Mouse (Mus musculus) embryonic facial prominence, embryonic 15.5 days (tissue): ENCODE data around the gene Tppp2. TPM values are rescaled to one million over a fixed set of nuclear protein-coding genes. Genes with fewer than 3 reads are reported as not detected.
"Not testable (repeated sequence)": the region's sequence is repeated elsewhere in the genome, so short reads cannot be mapped to it uniquely, and the experiment has no call there.

Source experiments
- ATAC-seq: fragments of 200-750 bp; cut with Nextera tagmentation; 2 replicates; pipeline ENCODE4 v1.8.0; 2017; ENCODE audit warnings: low read depth, moderate TSS enrichment; ENCODE audit not compliant: insufficient number of reproducible peaks, low FRiP score, low TSS enrichment
- H3K27ac ChIP-seq: fragments of 300-500 bp; sonication (generic); replicated peaks from 2 replicates; pipeline ENCODE4 v1.5.1; 2015; ENCODE audit warnings: mild to moderate bottlenecking, inconsistent platforms
- H3K27me3 ChIP-seq: fragments of 300-500 bp; sonication (generic); 2 replicates; pipeline ENCODE4 v1.6.1; 2015; ENCODE audit warnings: inconsistent platforms
- H3K36me3 ChIP-seq: fragments of 300-500 bp; sonication (generic); 2 replicates; pipeline ENCODE4 v1.6.1; 2015; ENCODE audit warnings: mild to moderate bottlenecking, inconsistent platforms
- H3K4me1 ChIP-seq: fragments of 300-500 bp; sonication (generic); 2 replicates; pipeline ENCODE4 v1.6.1; 2015; ENCODE audit warnings: inconsistent platforms
- H3K4me2 ChIP-seq: fragments of 300-500 bp; sonication (generic); replicated peaks from 2 replicates; pipeline ENCODE4 v1.6.1; 2015; ENCODE audit warnings: mild to moderate bottlenecking, inconsistent platforms
- H3K4me3 ChIP-seq: fragments of 300-500 bp; sonication (generic); replicated peaks from 2 replicates; pipeline ENCODE4 v1.5.1; 2015; ENCODE audit warnings: mild to moderate bottlenecking, inconsistent platforms
- H3K9ac ChIP-seq: fragments of 300-500 bp; sonication (generic); 2 replicates; pipeline ENCODE4 v1.6.1; 2015; ENCODE audit warnings: inconsistent platforms
- H3K9me3 ChIP-seq: fragments of 300-500 bp; sonication (generic); replicated peaks from 2 replicates; pipeline ENCODE4 v1.6.1; 2016; ENCODE audit warnings: inconsistent platforms
- WGBS: fragments of 180-500 bp; shearing (Covaris S2); methylation state at CpG from one replicate; pipeline ENCODE4 v1.1.7; 2015; 5-methylcytosine and 5-hydroxymethylcytosine counted together
- polyA plus RNA-seq: library from polyadenylated mRNA; unstranded; fragments of >200 nt; fragmentation: Nextera tagmentation; extraction: Ambion mirVana; gene quantifications from 2 replicates; pipeline ENCODE4 v1.2.1, GENCODE M21; 2015

The Tppp2 gene
- polyA plus RNA-seq, 1 experiment from 2014 or later: not detected

- H3K9ac ChIP-seq, ATAC-seq, H3K27me3 ChIP-seq, H3K27ac ChIP-seq, H3K36me3 ChIP-seq, H3K9me3 ChIP-seq, H3K4me3 ChIP-seq, H3K4me2 ChIP-seq: not testable (repeated sequence)
- 90% methylated on average over 11 of the region's 11 CpGs for WGBS
- peaks cover 20% of the 10 kb centered on the region for H3K4me1 ChIP-seq
Measured at GRCm38 (mm10) chr14:51926930-51927329, 8.7 kb downstream of the Tppp2 start.

- ATAC-seq: no peak
- no peak overlapping the region for H3K4me3 ChIP-seq
- no peaks in the 10 kb centered on the region for H3K9me3 ChIP-seq
- WGBS: 71% methylated on average over 8 of the region's 8 CpGs
- H3K27ac ChIP-seq: no peak overlapping the region
- 0 out of 2 replicates have a peak, but pooled peaks cover 3% of the 10 kb centered on the region for H3K4me1 ChIP-seq
- H3K4me2 ChIP-seq: no peak overlapping the region
- no peaks in the 10 kb centered on the region for H3K36me3 ChIP-seq
- H3K27me3 ChIP-seq: no peaks in the 10 kb centered on the region
- no peak overlapping the region for H3K9ac ChIP-seq
Measured at GRCm38 (mm10) chr14:51929309-51929943, 11.2 kb downstream of the Tppp2 start.

GRCm38 (mm10) chr14:51929968-51930367 is 11.7 kb downstream of the Tppp2 start:
- 0 out of 2 replicates have a peak, but pooled peaks cover 3% of the 10 kb centered on the region for H3K4me1 ChIP-seq
- H3K9ac ChIP-seq: no peak overlapping the region
- ATAC-seq: no peak
- no peak overlapping the region for H3K27ac ChIP-seq
- no peaks in the 10 kb centered on the region for H3K9me3 ChIP-seq
- H3K36me3 ChIP-seq: no peaks in the 10 kb centered on the region
- WGBS: 63% methylated on average over 9 of the region's 9 CpGs
- H3K27me3 ChIP-seq: no peaks in the 10 kb centered on the region
- no peak overlapping the region for H3K4me2 ChIP-seq
- no peak overlapping the region for H3K4me3 ChIP-seq

GRCm38 (mm10) chr14:51930824-51931223 is 12.6 kb downstream of the Tppp2 start:
- no peak overlapping the region for H3K9ac ChIP-seq
- 31% methylated on average over 5 of the region's 5 CpGs for WGBS
- H3K27ac ChIP-seq: no peak overlapping the region
- no peak overlapping the region for H3K4me2 ChIP-seq
- H3K27me3 ChIP-seq: no peaks in the 10 kb centered on the region
- H3K9me3 ChIP-seq: 0 out of 2 replicates have a peak, but pooled peaks cover 4% of the 10 kb centered on the region
- no peak overlapping the region for H3K4me3 ChIP-seq
- H3K36me3 ChIP-seq: no peaks in the 10 kb centered on the region
- 0 out of 2 replicates have a peak, but pooled peaks cover 3% of the 10 kb centered on the region for H3K4me1 ChIP-seq
- ATAC-seq: peak; percentile 49; the same call in 1 of the 2 replicates

DNA sequence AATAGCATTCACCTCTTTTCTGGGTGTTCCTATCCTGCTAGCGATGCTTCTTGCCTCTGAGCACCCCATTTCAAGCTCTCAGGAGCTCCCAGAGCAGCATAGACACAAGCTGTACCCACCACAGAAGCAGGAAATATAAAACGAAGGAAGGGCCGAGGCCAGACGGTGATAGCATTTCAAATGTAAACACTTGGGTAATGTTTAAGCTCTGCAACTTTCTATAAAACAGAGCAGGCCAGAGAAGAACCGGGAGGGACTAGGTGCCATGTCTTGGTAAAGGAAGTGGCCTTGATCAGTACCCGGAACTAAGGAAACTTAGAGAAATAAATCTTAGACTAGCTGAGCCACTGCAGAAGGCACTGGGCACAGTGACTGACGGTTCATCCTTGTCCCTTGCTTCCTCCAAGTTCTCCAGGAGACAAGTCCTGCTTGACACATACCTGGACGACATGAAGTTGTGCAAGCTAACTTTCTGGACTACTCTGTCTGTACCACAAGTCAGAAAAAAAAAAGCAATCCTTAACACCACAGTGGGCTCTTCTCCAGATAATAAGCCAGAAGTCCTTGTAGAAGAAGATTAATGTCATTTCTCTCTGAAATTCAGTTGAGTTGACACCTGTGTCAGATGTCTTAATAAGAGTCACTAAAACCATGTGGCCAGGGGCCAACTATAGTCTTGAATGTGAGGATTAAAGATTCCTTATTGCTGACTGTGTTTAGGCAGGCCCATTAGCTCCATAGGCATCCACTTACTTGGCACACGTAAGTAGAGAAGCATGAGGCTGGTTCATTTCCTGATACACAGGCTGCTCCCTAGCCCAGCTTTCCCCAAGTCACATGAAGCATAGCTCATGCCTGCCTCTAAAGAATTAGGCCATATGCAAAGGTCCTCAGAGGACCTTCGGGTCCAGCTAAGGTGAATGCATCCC is 14.1 kb downstream of the Tppp2 start:
- no peak overlapping the region for H3K4me2 ChIP-seq
- no peaks in the 10 kb centered on the region for H3K27me3 ChIP-seq
- no peak overlapping the region; the same call in 1 of the 2 replicates for H3K27ac ChIP-seq
- 66% methylated on average over 10 of the region's 10 CpGs for WGBS
- 0 out of 2 replicates have a peak, but pooled peaks cover 4% of the 10 kb centered on the region for H3K9me3 ChIP-seq
- no peak overlapping the region for H3K4me3 ChIP-seq
- no peak overlapping the region for H3K9ac ChIP-seq
- no peaks in the 10 kb centered on the region for H3K36me3 ChIP-seq
- ATAC-seq: no peak
- 0 out of 2 replicates have a peak, but pooled peaks cover 3% of the 10 kb centered on the region for H3K4me1 ChIP-seq

GRCm38 (mm10) chr14:51939005-51939404 is 20.8 kb downstream of the Tppp2 start:
- WGBS: 91% methylated on average over 9 of the region's 9 CpGs
- H3K36me3 ChIP-seq: no peaks in the 10 kb centered on the region
- no peak overlapping the region for H3K4me3 ChIP-seq
- H3K27ac ChIP-seq: no peak overlapping the region
- no peak overlapping the region for H3K9ac ChIP-seq
- H3K27me3 ChIP-seq: no peaks in the 10 kb centered on the region
- no peak for ATAC-seq
- H3K9me3 ChIP-seq: 0 out of 2 replicates have a peak, but pooled peaks cover 4% of the 10 kb centered on the region
- H3K4me1 ChIP-seq: peaks cover 5% of the 10 kb centered on the region
- H3K4me2 ChIP-seq: no peak overlapping the region

DNA sequence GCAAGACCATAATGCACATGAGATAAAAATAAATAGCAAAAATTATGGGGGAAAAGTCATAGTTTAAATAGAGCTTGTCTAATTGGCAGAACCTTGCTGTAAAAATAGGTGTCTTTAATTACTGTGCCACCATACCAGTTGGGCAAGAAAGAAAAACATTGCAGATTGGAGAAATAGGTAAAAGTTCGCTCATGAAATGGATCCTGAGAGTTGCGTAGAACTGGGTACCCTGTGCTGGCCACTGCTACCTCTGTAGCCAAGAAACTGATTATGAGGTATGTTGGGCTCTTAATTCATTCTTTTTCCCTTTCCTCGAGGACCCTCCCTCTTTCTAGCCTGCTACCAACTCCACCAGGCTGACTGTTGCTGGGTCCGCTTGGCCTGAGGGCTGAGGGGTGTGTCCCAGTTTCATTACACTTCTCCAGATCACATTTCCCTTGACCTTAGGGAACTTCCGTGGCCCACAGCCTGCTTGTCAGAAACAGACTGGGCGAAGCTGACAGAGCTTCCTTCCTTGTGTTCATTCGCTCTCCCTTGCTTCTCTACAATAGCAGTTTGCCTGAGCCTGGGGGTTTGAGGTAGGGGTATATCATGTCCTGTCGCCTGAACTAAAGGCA is 22.8 kb downstream of the Tppp2 start:
- H3K4me1 ChIP-seq: peaks cover 5% of the 10 kb centered on the region
- ATAC-seq: no peak
- no peak overlapping the region for H3K4me3 ChIP-seq
- no peak overlapping the region for H3K9ac ChIP-seq
- H3K4me2 ChIP-seq: no peak overlapping the region
- H3K9me3 ChIP-seq: no peaks in the 10 kb centered on the region
- WGBS: 22% methylated on average over 8 of the region's 8 CpGs
- no peaks in the 10 kb centered on the region for H3K36me3 ChIP-seq
- no peak overlapping the region for H3K27ac ChIP-seq
- no peaks in the 10 kb centered on the region for H3K27me3 ChIP-seq

DNA sequence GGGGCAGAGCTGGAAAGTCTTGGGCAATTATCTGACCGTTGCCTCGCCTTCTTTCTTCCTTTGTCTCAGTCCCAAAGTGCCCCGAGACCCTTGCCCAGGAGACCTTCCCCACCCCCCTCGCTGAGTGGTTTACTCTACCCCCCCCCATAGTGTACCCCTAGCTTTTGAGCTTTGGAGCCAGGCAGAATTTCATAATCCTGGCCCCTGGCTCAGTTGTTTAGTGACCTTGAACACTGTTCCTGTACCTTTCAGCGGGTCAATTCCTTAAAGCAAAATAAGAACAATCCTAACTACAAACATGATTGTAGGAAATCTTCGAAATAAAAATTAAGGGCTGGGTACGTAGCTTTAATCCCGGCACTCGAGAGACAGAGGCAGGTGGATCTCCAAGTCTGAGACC is 23.4 kb downstream of the Tppp2 start:
- H3K4me1 ChIP-seq: peaks cover 5% of the 10 kb centered on the region
- H3K9me3 ChIP-seq: no peaks in the 10 kb centered on the region
- H3K9ac ChIP-seq: no peak overlapping the region
- H3K4me3 ChIP-seq: no peak overlapping the region
- H3K27ac ChIP-seq: no peak overlapping the region
- no peak for ATAC-seq
- WGBS: 46% methylated on average over 9 of the region's 9 CpGs
- H3K27me3 ChIP-seq: no peaks in the 10 kb centered on the region
- H3K4me2 ChIP-seq: no peak overlapping the region
- no peaks in the 10 kb centered on the region for H3K36me3 ChIP-seq

DNA sequence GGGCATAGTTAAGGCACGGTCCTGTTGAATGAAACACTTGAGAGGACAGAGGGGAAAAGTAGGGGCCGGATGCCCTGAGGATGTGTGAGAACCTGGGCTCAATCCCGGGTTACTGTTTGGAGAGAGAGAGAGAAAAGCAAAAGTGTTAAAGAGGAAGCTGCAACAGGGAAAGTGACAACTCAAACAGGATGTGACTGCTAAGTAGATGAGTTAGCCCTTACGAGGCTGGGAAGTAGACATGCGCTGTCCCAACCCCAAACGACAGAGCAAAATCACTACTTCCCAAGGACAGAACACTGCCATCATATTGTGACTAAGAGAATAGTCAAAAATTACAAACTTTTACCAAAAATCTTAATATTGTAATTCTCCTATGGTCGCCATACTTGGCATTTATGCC is 24.0 kb downstream of the Tppp2 start:
- no peak overlapping the region for H3K4me3 ChIP-seq
- ATAC-seq: no peak
- no peaks in the 10 kb centered on the region for H3K36me3 ChIP-seq
- H3K4me1 ChIP-seq: peaks cover 5% of the 10 kb centered on the region
- WGBS: 37% methylated on average over 7 of the region's 7 CpGs
- no peaks in the 10 kb centered on the region for H3K27me3 ChIP-seq
- no peak overlapping the region for H3K4me2 ChIP-seq
- H3K27ac ChIP-seq: no peak overlapping the region
- H3K9me3 ChIP-seq: no peaks in the 10 kb centered on the region
- H3K9ac ChIP-seq: no peak overlapping the region

- Histone ChIP-seq H3K4me2 (no peak overlapping the region), H3K9ac (no peak overlapping the region), H3K27me3 (no peaks in the 10 kb centered on the region), H3K27ac (no peak overlapping the region), H3K9me3 (no peaks in the 10 kb centered on the region), H3K36me3 (no peaks in the 10 kb centered on the region), H3K4me3 (no peak overlapping the region), H3K4me1 (peaks cover 5% of the 10 kb centered on the region)
- ATAC-seq: no peak
- WGBS: 78% methylated on average over 6 of the region's 6 CpGs
Measured at GRCm38 (mm10) chr14:51943336-51943735, 25.1 kb downstream of the Tppp2 start.

DNA sequence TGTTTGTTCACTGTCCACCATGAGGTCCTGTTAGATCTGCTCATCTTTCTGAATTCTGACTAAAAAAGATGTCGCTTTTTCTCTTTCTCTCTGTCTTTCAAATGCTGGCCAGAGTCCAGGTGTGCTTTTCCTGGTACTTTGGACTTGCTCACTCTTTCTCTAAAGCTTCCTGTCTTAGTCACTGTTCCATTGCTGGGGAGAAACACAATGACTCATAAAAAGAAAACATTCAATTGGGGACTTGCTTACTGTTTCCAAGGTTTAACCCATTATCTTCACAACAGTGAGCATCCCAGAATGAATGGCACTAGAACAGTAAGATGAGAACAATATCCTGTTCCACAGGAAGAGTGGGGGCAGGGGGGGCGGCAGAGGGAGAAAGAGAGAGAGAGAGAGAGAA is 42.1 kb downstream of the Tppp2 start:
- no peaks in the 10 kb centered on the region for H3K4me1 ChIP-seq
- no peak overlapping the region for H3K9ac ChIP-seq
- no peak overlapping the region for H3K4me3 ChIP-seq
- H3K36me3 ChIP-seq: no peaks in the 10 kb centered on the region
- H3K9me3 ChIP-seq: no peaks in the 10 kb centered on the region
- no peaks in the 10 kb centered on the region for H3K27me3 ChIP-seq
- no peak overlapping the region for H3K27ac ChIP-seq
- no peak overlapping the region for H3K4me2 ChIP-seq
- no peak for ATAC-seq
- WGBS: 82% methylated on average over 2 of the region's 2 CpGs
